Mouse (Mus musculus): ENCODE data around the gene Klk15.

Gene Klk15

DNA sequence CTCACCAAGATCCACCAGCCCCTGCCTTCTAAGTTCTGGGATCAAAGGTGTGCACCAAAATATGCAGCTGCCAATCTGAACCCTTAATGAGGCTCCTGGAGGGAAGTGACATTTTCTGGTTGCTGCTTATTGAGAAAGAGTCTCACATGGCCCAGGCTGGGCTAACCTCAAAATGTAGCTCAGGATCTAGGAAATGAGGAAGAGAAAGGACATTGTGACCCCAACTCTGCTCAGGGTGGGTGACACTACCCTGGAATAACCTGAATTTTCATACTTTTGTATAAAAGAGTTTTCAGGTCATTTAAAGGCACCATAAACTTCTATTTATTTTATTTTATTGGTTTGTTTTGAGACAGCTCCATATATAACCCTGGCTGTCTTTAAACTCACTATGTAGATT is 52.1 kb downstream of the Klk15 start:
- no peak for DNase-seq (ENCODE audit: low read depth)

Data from c-Kit-positive CD71-negative TER-119-negative erythroid progenitor cells, embryonic 14.5 days (primary cell).